Mouse (Mus musculus) limb, embryonic 11.5 days (tissue): ENCODE measurements at regions not wholly inside any gene's neighbourhood (a gene's known extent, or its start where the extent isn't known, plus 50 kb on each side); places are given as distances from the start of the nearest gene placed in this dataset.

Source experiments
- ATAC-seq: fragments of 200-750 bp; cut with Nextera tagmentation; 2 replicates; pipeline ENCODE4 v1.8.0; 2017; ENCODE audit warnings: low read depth; ENCODE audit not compliant: insufficient number of reproducible peaks, low FRiP score, low TSS enrichment
- DNase-seq: peaks from one replicate; pipeline ENCODE4 v3.0.0-alpha.2; 2015; ENCODE audit warnings: low spot score
- H3K27ac ChIP-seq: fragments of 300-500 bp; sonication (generic); replicated peaks from 2 replicates; pipeline ENCODE4 v1.5.1; 2014; ENCODE audit warnings: low read depth, mild to moderate bottlenecking, low read length
- H3K27me3 ChIP-seq: fragments of 300-500 bp; sonication (generic); 2 replicates; pipeline ENCODE4 v1.6.1; 2014; ENCODE audit warnings: mild to moderate bottlenecking, low read length, mixed read lengths; ENCODE audit not compliant: control insufficient read depth, insufficient read depth
- H3K36me3 ChIP-seq: fragments of 300-500 bp; sonication (generic); 2 replicates; pipeline ENCODE4 v1.6.1; 2014; ENCODE audit warnings: mild to moderate bottlenecking, low read length, moderate library complexity, mixed read lengths; ENCODE audit not compliant: control insufficient read depth, insufficient read depth
- H3K4me1 ChIP-seq: fragments of 300-500 bp; sonication (generic); 2 replicates; pipeline ENCODE4 v1.6.1; 2014; ENCODE audit warnings: low read length, mixed read lengths; ENCODE audit not compliant: control insufficient read depth, insufficient read depth
- H3K4me2 ChIP-seq: fragments of 300-500 bp; sonication (generic); 2 replicates; pipeline ENCODE4 v1.6.1; 2014; ENCODE audit warnings: low read depth, mild to moderate bottlenecking, moderate library complexity; ENCODE audit not compliant: severe bottlenecking
- H3K4me3 ChIP-seq: fragments of 300-500 bp; sonication (generic); 2 replicates; pipeline ENCODE4 v1.5.1; 2014; ENCODE audit warnings: low read depth, low read length
- H3K9ac ChIP-seq: fragments of 300-500 bp; sonication (generic); 2 replicates; pipeline ENCODE4 v1.6.1; 2014; ENCODE audit warnings: mild to moderate bottlenecking, low read length
- H3K9me3 ChIP-seq: fragments of 300-500 bp; sonication (generic); 2 replicates; pipeline ENCODE4 v1.6.1; 2016; ENCODE audit warnings: low read length; ENCODE audit not compliant: control insufficient read depth
- WGBS: fragments of 180-500 bp; shearing (Covaris S2); extraction: QIAGEN DNeasy Blood & Tissue Kit; methylation state at CpG from one replicate; pipeline ENCODE4 v1.1.7; 2014; 5-methylcytosine and 5-hydroxymethylcytosine counted together

DNA sequence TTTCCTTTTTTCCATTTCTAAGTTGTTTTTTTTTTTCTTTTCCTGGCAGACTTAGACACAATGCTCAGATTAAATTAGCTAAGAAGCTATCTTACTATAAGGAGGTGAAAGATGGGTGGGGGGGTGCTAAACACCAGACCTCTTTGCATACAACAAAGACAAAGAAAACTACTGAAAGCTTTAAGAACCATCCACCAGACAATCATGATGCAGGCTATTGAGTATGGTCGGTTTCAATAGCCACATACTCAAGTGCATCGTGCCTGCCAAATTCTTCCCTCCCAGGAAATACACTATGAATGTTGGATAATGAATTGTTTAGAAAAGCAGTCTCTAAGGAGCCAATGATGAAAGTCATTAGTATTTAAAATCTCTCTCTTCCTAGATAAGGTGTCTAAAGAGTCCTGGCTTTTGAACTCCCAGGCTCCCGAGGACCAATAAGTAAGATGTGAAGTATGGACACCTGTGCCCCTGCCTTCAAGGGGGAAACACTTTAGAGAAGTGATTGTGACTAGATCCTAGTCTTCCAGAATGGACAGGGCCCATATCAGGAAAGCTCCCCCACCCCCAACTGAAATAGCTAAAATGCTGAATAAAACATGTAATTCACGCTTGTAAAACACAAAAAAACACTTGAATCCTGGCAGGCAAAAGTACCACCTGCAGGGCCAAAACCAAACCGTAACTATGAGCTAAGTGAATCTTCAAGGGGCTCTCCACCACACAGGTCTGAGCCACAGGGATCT is 381.8 kb upstream of the B3galt2 start:
- H3K4me1 ChIP-seq = no peaks in the 10 kb centered on the region
- ATAC-seq (no peak), DNase-seq (no peak)
- H3K36me3 ChIP-seq = no peaks in the 10 kb centered on the region
- no peak overlapping the region for H3K9ac ChIP-seq
- no peak overlapping the region for H3K4me2 ChIP-seq
- no peaks in the 10 kb centered on the region for H3K27me3 ChIP-seq
- WGBS = 83% methylated on average over 5 of the region's 5 CpGs
- H3K27ac ChIP-seq = no peak overlapping the region
- no peak overlapping the region for H3K4me3 ChIP-seq
- no peaks in the 10 kb centered on the region for H3K9me3 ChIP-seq

DNA sequence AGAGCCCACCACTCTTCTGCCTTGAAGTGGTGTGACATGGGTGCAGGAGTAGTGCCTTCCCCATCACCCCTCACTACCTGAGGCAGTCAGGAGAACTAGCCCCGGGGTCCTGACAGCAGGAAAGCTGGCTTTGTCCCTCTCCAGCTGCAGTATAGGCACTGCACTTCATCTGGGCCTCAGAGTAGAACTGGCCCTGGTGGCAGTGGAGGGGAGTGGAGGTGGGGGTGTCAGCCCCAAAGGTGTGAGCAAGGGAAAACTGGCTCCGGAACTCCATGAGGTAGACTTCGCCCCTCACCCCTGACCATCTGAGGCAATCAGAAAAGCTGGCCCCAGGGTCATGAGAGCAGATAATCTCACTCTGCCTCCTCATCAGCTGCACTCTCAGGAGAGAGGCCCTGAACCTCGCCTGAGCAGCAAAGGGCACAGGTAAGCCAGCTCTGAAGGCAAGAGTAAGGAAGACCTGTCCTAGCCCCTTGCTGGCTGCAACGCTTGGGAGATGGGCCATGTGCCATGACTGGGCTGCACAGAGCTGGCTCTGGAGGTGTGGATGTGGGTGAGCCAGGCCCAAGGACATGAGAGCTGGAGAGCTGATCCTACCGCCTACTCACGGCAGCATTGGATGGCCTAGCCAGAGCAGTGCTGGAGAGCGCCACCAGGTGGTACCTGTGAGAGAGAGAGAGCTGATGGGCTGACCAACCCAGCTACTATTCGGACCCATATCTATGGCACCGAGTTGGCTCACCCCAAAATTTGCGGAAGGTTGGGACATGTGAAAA is 377.0 kb upstream of the B3galt2 start:
- DNase-seq = no peak
- H3K27ac ChIP-seq = no peak overlapping the region

DNA sequence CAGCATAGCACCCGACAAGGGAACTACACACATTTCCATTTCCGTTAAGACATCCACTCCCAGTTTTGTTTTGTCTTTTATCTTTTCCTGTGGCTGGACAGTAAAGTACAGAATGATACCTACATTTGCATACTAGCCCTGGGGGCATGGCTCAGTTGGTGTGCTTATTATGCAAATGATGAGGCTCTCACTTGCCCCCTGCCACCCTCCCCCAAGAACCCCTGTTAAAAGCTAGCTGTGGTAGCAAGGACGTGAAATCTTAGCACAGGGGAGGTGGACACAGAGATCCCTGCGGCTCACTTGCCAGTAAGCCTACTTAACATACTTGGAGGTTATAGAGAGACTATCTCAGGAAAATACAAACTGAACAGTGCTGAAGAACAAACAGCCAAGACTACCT is 375.2 kb upstream of the B3galt2 start:
- 85% methylated on average over 4 of the region's 4 CpGs for WGBS
- Histone ChIP-seq H3K9ac (no peak overlapping the region), H3K4me1 (no peaks in the 10 kb centered on the region)

More for the DNA sequence above, 377.0 kb upstream of the B3galt2 start:
- ATAC-seq = no peak
- Histone ChIP-seq H3K9ac (no peak overlapping the region), H3K27me3 (no peaks in the 10 kb centered on the region), H3K4me3 (no peak overlapping the region), H3K4me2 (no peak overlapping the region), H3K36me3 (no peaks in the 10 kb centered on the region), H3K9me3 (no peaks in the 10 kb centered on the region), H3K4me1 (no peaks in the 10 kb centered on the region)
- 73% methylated on average over 11 of the region's 11 CpGs for WGBS

DNA sequence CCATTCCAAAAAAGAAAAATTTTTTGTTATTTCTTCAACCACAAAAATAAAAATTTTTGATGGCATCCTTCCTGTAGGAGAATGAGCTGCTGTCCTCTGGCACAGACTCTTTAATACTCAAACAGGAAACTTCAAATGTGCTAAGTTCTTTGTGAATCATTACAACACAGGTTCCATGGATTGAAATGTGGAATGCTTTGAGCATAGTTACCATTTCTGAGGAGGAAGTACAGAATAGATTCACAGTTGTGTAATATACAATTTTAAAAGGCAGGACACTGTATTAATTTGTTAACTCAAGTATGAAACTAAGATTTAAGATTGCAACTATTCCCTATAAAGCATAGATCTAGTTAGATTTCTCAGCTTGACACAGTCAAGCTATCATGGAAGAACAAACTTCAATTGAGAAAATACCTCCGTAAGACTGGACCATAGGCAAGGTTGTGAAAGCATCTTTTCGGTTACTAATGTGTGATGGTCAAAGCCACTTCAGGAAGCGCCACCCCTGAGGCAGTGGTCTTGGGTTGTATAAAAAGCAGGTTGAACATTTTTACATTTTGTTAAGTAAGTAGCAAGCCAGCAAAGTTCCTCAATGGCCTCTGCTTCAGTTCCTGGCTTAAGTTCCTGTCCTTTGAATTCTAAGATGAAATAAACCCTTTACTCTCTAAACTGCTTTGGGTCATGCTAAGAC is 354.0 kb upstream of the B3galt2 start:
- no peaks in the 10 kb centered on the region for H3K9me3 ChIP-seq
- H3K27ac ChIP-seq = no peak overlapping the region
- WGBS = 90% methylated on average over 3 of the region's 3 CpGs

More for the DNA sequence above, 375.2 kb upstream of the B3galt2 start:
- DNase-seq (no peak), ATAC-seq (no peak)
- Histone ChIP-seq H3K27me3 (no peaks in the 10 kb centered on the region), H3K27ac (no peak overlapping the region), H3K4me2 (no peak overlapping the region), H3K36me3 (no peaks in the 10 kb centered on the region), H3K9me3 (no peaks in the 10 kb centered on the region), H3K4me3 (no peak overlapping the region)

DNA sequence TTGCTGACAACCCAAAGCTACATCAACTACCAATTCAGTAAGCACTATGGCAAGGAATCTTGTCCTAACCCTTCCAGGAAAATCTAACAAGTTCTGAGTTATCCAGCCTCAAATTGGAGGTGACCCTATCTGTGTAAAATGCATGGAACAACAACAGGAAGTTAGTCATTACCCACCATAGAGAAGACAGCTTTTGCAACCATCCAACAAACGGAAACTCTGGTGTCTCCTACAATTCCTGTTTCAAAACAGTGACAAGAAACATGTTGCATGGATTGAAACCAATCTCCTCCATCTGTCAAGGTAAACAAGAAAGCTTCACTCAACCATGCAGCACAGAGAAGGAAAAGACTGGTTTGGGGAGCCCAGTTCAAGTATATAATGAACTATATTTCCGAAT is 353.0 kb upstream of the B3galt2 start:
- 82% methylated on average over 2 of the region's 2 CpGs for WGBS
- H3K9ac ChIP-seq = no peak overlapping the region
- no peaks in the 10 kb centered on the region for H3K4me1 ChIP-seq

More for the DNA sequence above, 354.0 kb upstream of the B3galt2 start:
- H3K4me1 ChIP-seq = no peaks in the 10 kb centered on the region
- no peak overlapping the region for H3K4me2 ChIP-seq
- no peaks in the 10 kb centered on the region for H3K27me3 ChIP-seq
- no peaks in the 10 kb centered on the region for H3K36me3 ChIP-seq
- H3K4me3 ChIP-seq = no peak overlapping the region
- DNase-seq (no peak), ATAC-seq (no peak)
- H3K9ac ChIP-seq = no peak overlapping the region

DNA sequence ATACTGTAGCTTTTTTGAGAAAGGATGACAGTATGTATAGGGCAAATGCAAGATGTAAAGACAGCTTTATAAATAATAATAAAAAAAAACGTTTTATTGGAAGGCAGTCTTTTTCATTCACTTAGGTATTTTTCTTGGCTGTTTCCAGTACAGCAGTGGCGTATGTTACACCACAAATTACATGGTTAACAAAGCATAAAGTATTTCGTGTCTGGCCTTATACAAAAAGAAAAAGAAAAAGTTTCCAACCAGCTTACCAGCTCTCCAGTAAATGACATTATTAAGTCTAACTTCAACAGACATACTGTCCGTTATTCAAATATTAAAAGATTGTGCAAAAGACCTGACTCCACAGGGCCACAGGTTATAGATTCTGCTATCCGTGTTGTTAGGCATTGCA is 343.9 kb upstream of the B3galt2 start:
- Histone ChIP-seq H3K9ac (no peak overlapping the region), H3K4me1 (no peaks in the 10 kb centered on the region), H3K9me3 (no peaks in the 10 kb centered on the region), H3K4me3 (no peak overlapping the region), H3K36me3 (no peaks in the 10 kb centered on the region), H3K27me3 (no peaks in the 10 kb centered on the region), H3K27ac (no peak overlapping the region), H3K4me2 (no peak overlapping the region)
- ATAC-seq (no peak), DNase-seq (no peak)
- 74% methylated on average over 5 of the region's 5 CpGs for WGBS

More for the DNA sequence above, 353.0 kb upstream of the B3galt2 start:
- H3K9me3 ChIP-seq = no peaks in the 10 kb centered on the region
- no peaks in the 10 kb centered on the region for H3K27me3 ChIP-seq
- no peak overlapping the region for H3K4me2 ChIP-seq
- DNase-seq = no peak
- no peak overlapping the region for H3K4me3 ChIP-seq
- H3K36me3 ChIP-seq = no peaks in the 10 kb centered on the region
- no peak overlapping the region for H3K27ac ChIP-seq
- no peak for ATAC-seq

DNA sequence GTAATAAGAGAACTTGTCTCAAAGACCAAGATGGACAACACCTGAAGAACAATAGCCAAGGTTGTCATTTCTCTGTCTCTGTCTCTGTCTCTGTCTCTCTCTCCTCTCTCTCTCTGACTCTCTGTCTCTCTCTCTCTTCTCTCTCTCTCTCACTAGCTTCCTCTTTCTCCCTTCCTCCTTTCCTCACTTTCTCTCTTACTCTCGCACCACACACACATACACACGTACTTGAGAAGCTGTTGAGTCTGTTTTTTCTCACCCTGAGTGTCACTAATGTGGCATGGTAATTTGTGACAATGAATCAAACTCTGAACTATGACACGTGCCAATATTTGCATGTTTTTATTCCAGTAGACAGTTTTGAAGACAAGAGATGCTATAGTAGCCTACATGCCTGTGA is 333.1 kb upstream of the B3galt2 start:
- ATAC-seq = no peak
- no peaks in the 10 kb centered on the region for H3K9me3 ChIP-seq

DNA sequence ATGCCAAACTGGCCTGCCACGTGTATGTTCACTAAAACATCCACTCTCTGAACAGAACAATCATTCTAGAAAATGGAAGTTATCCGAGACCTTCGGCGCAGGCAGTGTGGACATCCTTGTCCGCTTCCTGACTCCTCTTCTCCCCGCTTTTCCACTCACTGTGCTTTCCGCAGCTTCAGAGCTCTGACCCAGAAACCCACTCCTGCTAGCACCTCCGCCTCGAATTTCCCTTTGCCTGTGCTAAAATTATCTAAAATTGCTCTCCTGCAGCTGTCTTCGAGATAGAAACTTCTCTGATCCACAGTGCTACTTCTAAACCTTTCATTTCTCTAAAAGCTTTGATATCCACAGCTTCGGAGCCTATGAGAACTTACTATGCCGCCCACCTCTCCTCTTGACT is 322.1 kb upstream of the B3galt2 start:
- no peak overlapping the region for H3K9ac ChIP-seq
- ATAC-seq = no peak
- 91% methylated on average over 12 of the region's 12 CpGs for WGBS
- no peaks in the 10 kb centered on the region for H3K36me3 ChIP-seq
- H3K4me2 ChIP-seq = no peak overlapping the region
- no peak overlapping the region for H3K27ac ChIP-seq
- H3K27me3 ChIP-seq = no peaks in the 10 kb centered on the region
- no peaks in the 10 kb centered on the region for H3K4me1 ChIP-seq
- H3K4me3 ChIP-seq = no peak overlapping the region
- H3K9me3 ChIP-seq = no peaks in the 10 kb centered on the region
- no peak for DNase-seq

More for the DNA sequence above, 333.1 kb upstream of the B3galt2 start:
- Histone ChIP-seq H3K4me2 (no peak overlapping the region), H3K4me3 (no peak overlapping the region), H3K27ac (no peak overlapping the region), H3K9ac (no peak overlapping the region), H3K27me3 (no peaks in the 10 kb centered on the region), H3K4me1 (no peaks in the 10 kb centered on the region), H3K36me3 (no peaks in the 10 kb centered on the region)
- 76% methylated on average over 3 of the region's 3 CpGs for WGBS
- DNase-seq = no peak
